Mouse (Mus musculus) MN1 (cell line): Measurements from ENCODE around the gene Sys1.
A peak's percentile ranks its signal among the peaks of the same experiment; 100 is the strongest.

Source experiments
- DNase-seq: peaks from one replicate; pipeline ENCODE4 v3.0.0-alpha.2; 2016; ENCODE audit warnings: low spot score

The Sys1 gene

DNA sequence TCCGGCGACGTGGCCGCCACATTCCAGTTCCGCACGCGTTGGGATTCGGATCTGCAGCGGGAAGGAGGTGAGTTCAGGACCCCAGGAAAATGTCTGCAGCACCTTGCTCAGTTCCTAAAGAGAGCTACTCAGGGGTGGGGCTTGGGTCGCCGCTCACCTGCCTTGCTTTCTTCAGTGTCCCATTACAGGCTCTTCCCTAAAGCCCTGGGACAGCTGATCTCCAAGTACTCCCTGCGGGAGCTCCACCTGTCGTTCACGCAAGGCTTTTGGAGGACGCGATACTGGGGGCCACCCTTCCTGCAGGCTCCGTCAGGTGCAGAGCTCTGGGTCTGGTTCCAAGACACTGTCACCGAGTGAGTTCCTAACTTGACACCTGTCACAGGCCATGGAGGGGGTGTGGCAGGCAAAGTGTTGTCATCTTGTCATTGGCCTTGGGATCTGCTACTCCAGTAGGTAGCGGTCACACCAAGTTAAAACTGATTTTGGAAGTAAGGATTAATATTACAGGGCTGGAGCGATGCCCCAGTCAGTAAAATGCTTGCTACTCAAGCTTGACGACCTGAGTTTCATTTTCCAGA lies 41.0 kb downstream of the Sys1 start:
- DNase-seq: peak; percentile 32

DNA sequence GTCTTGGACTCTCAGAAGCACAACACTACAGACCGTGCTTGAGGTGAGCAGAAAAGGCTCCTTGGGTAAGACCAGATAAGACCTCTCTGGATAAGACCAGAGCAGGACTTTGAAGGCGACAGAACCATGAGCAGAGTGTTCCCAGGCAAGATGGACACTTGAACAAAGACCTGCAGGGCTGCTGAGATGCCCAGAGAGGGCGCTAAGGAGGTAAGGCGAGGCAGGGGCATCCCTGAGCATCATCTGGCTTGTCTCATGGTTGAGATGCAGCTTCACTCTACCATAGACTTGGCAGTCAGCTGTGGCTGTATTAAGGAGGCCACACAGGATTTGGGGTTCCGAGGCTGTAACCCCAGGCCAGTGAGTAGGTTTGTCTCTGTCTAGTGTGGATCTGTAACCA lies 42.6 kb downstream of the Sys1 start:
- peak; percentile 53 for DNase-seq

DNA sequence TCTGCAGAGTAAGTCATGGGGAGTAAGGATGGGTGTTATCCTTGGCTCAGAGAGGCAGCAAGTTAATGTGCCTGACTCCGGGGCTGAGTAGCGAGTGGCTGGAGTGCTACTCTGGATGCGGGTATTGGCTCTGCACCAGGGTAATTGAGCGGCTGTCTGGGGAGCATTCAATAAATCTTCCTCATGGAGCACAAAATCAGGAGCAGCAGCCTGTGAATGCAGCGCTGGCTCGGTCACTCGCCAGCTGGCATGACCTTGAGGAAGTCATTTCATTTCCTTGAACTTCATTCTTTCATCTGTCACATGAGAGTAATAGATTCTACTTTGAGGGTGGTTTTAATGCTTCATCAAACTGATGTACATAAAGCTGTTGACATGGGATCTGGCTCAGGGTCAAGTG lies 43.7 kb downstream of the Sys1 start:
- DNase-seq: peak; percentile 88

DNA sequence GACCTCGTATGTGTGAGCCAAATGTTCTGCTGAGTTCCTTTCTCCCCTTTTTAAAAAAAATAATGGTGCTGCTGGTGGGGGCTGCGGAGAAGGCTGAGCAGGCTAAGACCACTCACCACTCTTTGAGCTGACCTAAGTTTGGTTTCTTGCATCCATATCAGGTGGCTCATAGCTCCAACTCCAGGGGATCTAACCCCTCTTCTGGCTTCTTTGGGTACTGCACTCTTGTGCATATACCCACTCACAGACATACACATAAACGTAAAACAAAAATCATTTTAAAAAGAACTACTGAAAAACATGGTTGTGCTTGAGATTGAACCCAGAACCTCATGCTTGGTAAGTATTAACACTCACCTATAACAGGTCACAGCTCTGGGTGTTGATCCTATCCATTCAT lies 48.2 kb downstream of the Sys1 start:
- DNase-seq: no peak

DNA sequence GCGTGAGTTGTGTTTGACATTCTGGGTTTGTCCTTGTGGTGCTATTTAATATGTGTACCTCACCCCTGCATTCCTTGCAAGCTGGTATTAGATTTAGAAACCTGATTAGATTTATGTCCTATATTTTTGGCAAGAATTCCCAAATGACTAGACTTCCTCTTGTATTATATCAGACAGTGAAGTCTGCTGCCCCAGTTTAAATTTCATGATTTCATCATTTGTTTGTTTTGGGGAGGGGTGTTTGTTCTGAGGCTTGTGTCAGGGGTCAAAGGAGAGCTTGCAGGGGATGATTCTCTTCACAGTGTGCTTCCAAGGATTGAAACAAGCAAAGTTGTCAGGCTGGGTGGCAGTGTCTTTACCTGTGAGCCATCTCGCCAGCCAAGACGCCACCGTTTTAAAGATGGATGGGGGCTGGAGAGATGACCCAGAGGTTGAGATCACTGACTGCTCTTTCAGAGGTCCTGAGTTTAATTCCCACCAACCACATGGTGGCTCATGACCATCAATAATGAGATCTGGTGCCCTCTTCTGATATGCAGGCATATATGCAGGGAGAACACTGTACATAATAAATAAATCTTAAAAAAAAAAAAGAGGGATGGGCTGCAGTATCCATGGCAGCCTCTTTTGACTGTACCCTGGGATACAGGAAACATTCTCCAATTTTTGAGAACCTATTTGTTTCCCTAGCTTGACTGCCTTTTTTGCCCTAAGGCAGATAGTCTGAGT lies 49.0 kb downstream of the Sys1 start:
- DNase-seq: no peak

DNA sequence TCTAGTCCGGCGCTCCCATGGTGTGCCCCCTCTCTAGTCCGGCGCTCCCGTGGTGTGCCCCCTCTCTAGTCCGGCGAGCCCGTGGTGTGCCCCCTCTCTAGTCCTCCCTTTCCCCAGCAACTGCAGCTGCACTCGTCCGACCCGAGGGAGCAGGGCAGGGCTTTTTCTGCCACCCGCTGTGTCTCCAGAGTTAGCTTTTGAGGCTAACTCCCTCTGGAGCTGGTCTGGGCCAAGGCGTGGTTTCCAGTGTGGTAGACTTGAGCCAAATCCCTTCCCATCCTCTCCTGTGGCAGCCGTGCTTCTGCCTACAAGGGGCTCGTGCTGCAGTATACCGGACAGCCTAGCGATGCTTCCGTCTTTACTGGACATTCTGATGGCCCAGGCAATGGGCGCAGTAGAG lies 51.0 kb downstream of the Sys1 start:
- no peak for DNase-seq

DNA sequence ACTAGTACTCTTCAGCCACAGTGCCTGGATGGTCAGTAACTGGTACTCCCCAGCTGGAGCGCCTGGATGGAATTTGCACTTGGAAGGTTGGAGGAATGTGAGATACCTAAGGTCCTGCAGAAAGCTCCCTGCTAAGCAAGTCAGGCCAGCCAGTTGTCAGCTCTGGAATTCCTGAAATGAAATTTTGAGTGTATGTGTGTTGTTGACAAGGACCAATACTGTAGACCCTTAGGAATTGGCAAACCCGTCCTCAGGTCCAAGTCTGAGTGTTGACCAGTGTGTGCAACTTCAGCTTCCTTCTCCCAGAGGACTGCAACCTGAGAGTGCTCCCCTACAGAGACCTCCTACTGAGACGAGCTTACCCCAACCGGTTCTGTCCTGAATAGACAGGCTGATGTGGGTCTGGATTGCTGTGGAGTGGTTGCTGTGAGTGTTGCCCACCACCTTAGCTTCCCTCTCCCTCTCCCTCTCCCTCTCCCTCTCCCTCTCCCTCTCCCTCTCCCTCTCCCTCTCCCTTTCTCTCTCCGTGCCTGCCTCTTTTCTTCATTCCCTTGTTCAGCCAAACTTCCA lies 53.9 kb downstream of the Sys1 start:
- DNase-seq: no peak

DNA sequence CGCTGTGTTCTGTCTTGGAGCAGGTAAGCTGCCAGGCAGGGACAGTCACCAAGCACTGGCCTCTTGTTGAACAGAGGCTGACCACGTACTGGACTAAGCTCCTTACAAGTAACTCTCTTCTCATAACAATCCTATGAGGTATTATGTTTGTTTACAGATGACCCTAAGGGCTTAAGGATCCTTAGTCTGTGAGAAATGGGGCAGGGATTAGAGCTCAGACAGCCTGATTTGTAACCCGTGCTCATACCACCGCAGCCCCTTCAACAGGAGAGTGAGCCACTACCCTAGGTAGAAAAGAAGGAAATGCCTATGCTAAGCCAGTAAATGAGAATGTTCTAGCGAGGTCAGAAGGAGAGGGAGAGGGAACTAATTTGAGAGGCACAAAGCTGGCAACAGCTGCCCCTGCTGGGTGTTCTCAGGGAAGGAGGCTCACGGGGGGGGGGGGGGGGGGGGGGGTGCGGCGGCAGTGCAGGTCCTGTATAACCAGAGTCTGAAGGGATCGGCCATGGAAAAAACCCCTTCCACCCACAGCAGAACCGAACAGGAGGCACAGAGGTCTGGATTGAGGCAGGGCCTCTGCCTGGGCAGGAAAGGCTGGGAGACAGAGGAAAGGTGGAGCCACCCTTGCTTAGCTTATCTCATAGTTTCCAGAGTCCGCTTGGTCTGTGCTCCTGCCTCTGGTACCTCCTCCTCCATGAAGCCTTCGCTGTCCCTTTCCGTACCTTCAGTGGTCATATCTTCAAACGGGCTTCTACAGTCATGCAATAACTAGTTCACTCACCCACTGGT lies 55.6 kb downstream of the Sys1 start:
- no peak for DNase-seq

DNA sequence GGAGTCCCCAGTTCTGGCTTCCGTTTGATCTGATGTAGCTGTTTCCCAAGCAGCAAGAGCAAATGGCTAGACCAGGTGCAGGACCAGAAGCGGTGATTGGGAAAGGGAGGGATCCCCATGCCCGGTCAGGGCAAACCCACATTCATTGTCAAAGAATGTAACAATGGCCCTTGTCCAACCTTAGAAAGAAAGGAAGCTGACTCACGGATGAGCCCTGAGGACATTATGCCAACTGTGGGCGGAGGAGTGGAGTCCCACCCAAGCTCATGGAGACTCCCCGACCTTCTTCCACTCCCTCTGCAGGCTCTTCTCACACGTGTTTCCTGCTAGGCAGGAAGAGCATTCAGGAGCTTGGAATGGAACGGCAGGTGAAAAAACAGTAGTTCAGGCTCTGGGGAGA lies 56.6 kb downstream of the Sys1 start:
- no peak for DNase-seq

DNA sequence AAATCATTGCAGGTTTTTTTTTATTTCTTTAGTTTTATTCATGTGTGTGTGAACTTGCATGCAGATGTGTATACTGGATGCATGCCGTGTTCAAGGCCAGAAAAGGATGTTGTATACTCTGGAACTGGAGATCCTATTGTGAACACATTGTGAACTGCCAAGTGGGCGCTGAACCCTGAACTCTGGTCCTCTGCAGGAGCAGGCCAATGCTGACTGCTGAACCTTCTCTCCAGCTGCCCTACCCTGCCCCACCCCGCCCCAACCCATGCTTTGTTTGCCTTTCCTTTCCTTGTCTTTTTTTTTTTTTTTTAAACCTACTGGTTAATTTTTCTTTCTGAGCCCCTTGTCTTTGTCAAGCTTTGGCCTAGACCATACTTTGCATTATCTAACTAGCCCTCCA lies 58.2 kb downstream of the Sys1 start:
- DNase-seq: no peak

DNA sequence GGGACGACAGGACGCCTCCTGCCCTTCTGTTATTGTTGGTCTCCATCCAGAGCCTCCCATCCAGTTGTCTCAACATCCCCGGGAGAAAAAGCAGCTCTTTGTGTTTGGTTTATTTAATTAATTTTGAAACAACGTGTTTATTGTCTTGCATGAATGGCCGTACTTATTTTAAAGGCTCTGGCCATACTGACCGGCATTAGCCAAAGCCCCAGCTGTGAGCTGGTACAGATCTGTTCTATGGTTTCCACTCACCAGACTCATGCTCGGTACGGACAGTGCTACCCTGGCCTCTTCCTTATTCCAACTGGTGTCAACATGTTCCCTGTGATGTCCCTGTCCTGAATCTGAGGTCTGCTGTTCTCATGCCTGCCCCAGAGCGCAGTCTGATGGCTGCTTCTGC lies 59.1 kb downstream of the Sys1 start:
- peak; percentile 78 for DNase-seq

DNA sequence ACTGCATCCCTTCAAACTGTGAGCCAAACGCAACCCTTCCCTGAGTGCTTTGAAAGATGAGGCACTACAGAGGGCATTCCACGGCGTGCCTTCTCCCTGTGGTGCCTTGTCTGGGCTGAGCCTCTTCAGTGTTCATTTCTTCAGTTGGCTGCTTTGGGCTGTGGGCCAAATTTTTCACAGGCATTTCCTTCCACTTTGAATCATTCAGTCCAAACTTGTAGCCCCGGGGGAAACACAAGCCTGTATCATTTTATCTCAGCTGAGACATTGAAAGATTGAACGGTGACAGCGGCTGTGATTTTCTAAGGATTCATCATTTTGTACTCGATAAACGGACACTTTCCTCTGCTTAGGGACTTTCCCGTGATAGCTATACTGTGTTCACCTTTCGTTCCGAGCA lies 59.8 kb downstream of the Sys1 start:
- DNase-seq: no peak

DNA sequence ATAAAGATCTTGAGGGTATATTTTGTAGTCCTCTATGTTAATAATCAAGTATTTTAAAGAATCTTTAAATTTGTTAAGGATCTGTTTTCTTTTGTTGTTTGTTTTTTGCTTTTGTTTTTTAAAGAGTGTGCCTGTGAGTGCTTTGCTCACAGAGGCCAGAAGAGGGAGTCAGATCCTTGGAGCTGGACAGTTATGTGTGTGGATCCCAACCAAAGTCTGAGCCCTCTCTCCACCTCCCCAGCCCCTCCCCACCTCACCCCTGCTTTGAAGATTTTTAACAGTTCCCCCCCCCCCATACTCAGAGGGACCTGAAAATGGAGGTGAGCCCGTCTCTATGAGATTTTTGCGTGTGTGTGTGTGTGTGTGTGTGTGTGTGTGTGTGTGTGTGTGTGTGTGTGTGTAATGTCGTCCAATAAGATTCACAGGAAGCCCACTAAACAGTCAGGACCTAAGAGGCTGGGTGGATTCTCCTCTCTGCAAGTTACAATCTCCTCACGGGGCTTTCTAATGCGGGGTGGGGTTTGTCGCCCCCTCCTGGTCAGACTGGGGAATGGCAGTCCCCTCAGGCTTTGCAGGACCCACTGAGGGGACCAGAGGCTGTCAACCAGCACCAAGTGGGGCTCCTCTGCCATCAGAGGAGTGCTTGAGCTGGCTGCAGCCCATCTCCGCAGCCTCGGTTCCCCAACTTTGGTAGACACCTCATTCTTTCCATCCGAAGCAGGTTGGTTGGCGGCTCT lies 60.9 kb downstream of the Sys1 start:
- DNase-seq: peak; percentile 59

DNA sequence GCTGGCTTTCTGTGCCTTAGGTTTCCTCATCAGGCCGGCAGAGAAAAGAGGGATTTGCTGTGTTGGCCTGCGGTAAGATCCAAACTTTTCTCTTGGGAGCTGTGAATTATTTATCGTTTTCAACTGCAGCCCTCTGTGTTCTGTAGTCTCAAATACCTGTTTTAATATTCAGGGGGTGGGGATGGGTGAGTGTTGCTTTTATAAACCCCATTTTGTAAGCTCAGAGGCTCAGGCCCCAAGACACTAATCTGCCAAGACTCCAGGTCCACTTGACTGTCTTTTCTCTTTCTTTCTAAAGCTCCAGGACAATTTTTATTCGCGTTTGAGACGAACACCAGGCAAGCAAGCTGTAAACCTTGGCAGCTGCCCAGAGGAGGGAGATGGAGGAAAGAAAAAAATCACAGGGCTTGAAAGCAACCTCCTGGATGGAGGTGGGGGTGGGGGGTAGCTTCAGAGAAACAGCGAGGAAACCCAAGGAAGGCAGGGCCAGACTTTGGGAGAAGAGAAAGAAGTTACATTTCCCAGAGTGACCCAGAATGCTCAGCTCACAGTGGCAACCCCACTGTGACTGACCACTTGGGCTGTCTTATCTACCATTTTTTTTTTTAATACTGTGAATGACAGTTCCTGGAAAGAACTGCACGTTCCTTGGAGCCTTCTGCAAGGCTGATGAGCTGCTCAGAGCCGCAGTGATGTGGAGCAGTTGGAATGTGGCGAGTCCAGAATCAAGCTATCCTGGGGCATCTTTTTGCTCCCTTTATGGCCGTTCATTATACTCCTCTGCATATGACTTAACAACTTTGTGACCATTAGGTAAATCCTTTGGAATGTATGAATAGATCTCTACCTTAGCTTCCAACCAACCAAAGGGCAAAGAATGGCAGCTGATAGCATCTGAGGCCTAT lies 61.8 kb downstream of the Sys1 start:
- peak; percentile 84 for DNase-seq

DNA sequence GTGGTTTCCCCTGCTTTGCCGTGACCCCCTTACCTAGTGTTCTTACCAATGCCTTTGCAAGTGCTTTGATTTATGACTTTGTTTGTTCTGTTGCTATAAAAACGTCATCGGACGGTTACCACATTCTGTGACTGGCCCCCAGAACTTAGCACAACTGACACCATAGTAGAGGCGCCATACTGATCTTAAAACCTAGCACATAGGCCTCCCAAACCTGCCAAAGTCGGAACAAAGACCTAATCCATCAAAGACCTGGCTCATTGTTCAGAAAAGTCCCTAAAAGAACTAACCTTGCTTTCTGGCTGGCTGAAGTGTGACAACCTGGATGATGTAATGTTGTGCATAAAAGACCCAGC lies 62.4 kb downstream of the Sys1 start:
- no peak for DNase-seq

DNA sequence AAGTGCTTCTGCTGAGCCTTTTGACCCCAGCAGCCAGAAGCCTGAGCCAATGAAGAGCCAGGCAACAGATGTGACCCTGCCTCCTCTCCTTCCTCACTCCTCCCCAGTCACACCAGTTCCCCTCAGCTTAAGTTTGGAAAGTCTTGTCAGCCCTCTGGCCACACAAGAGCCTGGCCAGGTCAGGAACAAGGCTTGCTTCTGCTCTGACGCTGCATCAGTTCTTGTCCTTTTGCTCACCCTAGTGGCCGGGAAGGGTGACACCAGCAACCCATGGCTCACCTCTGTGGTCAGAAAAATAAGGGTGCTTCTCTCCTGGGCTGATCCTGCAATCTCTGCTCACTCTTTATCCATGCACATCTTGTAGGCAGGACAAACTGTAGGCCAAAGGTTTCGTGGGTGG lies 64.0 kb downstream of the Sys1 start:
- DNase-seq: peak; percentile 62

DNA sequence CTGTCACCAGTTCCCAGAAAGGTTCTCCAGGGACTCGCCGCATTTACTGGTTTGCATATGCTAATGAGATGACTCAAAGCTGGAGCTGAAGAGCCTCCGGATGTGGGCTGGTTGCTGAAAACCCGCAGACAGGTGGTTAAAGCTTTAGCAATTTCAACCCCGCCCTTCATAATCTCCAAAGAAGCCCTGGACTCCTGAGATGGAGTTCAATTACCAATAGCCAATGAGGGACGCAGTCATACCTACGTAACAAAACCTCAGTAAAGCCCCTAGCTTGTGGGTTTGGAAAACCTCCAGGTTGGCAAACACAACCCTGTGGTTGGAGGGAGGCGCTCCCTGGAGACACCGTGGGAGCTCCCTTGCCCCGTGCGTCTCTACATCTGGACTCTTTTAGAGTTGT lies 65.1 kb downstream of the Sys1 start:
- DNase-seq: no peak

DNA sequence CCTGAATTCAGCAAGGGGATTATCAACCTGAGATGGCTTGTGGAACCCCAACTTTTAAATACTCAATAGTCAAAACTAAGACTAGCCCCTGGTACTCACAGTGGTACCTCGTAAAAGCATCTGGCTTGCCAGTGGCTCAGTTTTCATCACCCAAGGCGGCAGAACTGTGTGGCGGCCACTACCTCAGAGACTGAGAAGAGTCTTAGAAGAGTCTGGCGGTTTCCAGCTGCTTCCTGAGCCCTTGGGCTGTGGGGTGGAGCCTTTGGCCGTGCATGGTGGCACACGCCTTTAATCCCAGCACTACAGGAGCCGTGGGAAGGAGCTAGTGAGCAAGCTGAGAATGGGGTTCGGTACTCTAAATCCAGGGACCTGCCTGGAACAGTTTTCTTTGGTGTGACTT lies 65.5 kb downstream of the Sys1 start:
- DNase-seq: no peak

DNA sequence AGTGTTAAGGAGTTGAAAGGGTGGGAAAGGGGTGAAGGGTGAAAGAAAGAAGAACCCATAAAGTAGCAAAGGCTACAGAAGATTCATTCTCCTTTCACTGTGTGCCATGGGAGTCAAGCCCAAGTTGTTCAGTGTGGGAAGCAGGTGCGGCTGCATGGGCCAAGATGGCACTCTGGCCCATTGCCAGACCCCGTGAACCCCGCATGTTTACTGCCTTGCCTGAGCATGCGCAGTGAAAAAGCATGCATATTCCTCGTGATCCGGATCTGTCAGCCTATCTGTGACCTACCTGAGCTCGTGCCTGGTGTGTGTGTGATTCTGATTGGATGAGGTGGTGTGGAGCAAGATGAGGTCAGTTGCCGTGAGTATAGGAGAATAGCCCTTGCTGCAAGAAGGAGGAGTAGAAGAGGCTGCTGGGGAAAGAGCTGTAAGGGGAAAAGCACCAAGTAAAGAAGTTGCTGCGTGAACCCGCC lies 66.6 kb downstream of the Sys1 start:
- no peak for DNase-seq

DNA sequence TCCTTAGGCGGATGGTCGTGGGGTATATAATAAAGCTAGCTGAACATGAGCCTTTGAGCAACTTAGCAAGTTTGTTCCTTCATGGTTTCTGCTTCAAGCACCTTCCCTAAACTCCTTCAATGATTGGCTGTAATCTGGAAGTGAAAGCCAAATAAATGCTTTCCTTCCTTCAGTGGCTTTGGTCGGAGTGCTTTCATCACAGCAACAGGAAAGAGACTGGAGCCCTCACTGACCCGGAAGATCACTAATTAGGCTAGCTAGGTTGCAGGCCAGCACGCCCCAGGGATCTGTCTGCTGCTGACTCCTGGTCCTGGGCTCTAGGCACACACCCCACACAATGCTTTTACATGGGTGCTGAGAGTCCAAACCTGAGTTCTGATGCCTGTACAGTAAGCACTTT lies 71.8 kb downstream of the Sys1 start:
- DNase-seq: no peak
